Mouse (Mus musculus) G1E (cell line): ENCODE measurements around the gene Tmem255b.

Experiments used
- CTCF ChIP-seq: IDR thresholded peaks from 2 replicates; pipeline ENCODE4 v1.5.1; 2012; ENCODE audit warnings: low read depth, low read length, inconsistent platforms, mixed read lengths
- GATA1 ChIP-seq: IDR thresholded peaks from 2 replicates; pipeline ENCODE4 v1.6.1; 2012; ENCODE audit warnings: borderline replicate concordance, low read length, inconsistent platforms, mixed read lengths
- GATA2 ChIP-seq: IDR thresholded peaks from 2 replicates; pipeline ENCODE4 v1.6.1; 2012; ENCODE audit warnings: low read depth, low read length, inconsistent platforms, borderline replicate concordance

GRCm38 (mm10) chr8:13472284-13472683 lies 37.3 kb downstream of the Tmem255b start:
- TF ChIP-seq GATA2 (no peak), CTCF (no peak), GATA1 (no peak)
